Mouse (Mus musculus) fat pad, adult 2 months (tissue): ENCODE measurements at regions not wholly inside any gene's neighbourhood (a gene's known extent, or its start where the extent isn't known, plus 50 kb on each side); places are given as distances from the start of the nearest gene placed in this dataset.
"Not testable (repeated sequence)": the region's sequence is repeated elsewhere in the genome, so short reads cannot be mapped to it uniquely, and the experiment has no call there.

Source experiments
- DNase-seq: peaks from one replicate; pipeline ENCODE4 v3.0.0-alpha.2; 2011; ENCODE audit warnings: low read depth, low spot score; ENCODE audit errors: extremely low read depth

DNA sequence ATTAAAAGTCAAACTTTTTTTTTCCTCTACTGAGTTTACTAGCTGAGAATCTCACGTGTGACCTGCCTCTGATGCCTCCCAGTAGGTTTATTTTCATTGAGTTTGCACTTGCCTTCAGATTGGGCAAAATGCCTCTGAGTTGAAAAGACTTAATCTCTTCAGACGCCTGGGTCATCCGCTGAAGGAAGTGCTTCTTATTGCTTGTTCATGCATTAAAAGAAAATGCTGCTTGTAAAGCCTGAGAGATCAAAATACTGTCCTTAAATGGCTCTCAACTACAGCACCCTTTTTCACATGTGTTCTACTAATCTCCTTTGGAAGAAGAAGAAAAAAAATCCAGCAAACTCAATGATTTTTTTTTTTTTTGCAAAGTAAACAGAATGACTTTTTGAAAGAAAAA lies 351.5 kb downstream of the Kcnh5 start:
- no peak for DNase-seq

GRCm38 (mm10) chr12:74824735-74825494 lies 352.2 kb downstream of the Kcnh5 start:
- DNase-seq = no peak

DNA sequence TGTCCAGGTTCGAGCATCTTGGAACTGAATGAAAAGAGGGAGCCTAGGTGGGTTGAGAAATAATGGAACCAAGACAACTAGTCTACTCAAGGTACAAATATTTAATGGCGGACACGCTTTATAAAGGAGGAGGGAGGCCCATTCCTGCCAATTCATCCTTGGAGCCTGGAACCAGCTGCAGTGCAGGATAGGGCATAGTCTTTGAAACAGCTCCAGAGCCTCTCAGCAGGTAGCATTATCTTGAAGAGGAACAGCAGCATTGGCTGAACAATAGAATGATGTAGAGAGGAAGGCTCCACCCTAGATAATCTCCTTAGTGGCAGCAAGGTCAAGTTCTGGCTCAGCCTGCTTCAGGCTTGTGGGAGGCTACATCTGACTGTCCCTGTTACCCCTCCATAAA lies 361.0 kb downstream of the Kcnh5 start:
- DNase-seq = not testable (repeated sequence)

GRCm38 (mm10) chr12:74808571-74808970 lies 368.6 kb downstream of the Kcnh5 start:
- DNase-seq = not testable (repeated sequence)

DNA sequence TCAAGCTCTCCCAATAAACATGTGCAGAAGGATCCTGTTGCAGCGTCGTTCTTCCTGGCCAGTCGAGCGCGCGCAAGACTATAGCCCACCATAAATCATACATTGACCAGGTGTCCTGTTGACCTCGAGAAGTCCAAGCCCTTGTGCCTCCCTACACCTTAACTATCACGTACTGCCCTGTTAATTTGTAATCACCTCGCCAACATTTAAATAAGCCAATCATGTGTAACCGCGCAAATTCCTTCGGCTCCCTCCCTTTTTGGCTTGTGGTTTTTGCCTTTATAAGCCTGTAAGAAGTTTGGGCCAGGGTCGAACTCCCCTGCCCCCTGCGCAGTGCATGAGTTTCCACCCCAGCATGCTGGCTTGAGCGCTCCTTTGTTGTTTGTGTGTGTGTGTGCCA lies 369.2 kb downstream of the Kcnh5 start:
- not testable (repeated sequence) for DNase-seq

- DNase-seq = peak; percentile 21
These were observed 373.2 kb downstream of the Kcnh5 start for GRCm38 (mm10) chr12:74803740-74804512.

DNA sequence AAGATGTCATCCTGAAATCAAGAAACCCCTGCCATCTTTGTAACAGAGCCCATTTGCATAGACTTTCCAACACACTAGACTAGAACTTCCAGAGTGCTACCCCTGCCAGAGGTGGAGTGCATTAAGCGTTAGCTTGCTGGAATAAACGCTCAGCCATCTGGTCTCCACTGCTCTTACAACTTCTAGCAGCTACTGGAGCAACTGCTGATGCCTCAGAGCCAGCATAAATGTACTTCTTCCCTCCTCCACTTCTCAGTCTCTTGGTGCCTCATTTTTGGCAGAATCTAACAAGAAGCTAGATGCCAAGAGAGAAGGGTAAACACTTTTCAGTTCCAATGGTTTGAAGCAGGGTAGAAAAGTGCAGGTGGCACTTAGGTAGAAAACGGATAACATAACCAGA lies 385.1 kb downstream of the Kcnh5 start:
- no peak for DNase-seq

- no peak for DNase-seq
These were observed 414.8 kb downstream of the Kcnh5 start for GRCm38 (mm10) chr12:74762284-74762683.

DNA sequence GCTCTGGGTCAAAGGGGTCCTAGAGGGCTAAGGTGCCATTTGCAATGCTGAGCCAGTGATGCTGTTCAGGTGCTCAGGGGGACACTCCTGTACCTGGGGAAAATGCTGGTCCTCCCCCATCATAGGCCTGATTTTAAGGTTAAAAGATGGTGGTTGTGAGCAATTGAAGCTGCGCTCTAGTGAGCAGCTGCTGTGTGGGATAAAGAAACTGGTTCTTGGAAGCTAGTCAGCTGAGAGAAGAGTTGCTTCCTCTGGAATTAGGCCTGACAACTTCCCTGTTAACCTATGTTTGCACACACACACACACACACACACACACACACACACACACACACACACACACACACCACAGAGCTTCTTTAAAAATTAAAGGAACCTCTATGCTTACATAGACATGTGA lies 428.9 kb upstream of the Gm11042 start:
- DNase-seq = no peak

DNA sequence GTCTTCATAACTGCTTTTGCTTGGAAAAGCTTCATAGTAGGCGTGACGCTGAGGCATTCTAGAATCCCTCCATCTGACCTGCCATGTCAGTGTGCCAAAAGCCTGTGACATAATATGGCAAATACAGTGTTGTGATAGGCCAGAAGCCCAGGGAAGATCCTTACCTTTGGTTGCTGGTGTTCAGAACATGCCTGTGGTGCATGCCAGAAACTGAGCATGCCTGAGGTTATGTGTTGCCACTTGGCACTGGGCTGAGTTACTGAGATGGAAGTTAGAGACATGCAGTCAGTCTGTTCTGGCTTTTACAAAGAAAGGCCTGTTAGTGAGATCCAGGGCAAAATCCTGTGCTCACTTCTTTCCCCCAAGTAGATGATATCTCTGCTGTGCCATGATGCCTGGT lies 412.7 kb upstream of the Gm11042 start:
- DNase-seq = peak; percentile 51

- DNase-seq = no peak
These were observed 363.0 kb upstream of the Gm11042 start for GRCm38 (mm10) chr12:74679149-74679548.

DNA sequence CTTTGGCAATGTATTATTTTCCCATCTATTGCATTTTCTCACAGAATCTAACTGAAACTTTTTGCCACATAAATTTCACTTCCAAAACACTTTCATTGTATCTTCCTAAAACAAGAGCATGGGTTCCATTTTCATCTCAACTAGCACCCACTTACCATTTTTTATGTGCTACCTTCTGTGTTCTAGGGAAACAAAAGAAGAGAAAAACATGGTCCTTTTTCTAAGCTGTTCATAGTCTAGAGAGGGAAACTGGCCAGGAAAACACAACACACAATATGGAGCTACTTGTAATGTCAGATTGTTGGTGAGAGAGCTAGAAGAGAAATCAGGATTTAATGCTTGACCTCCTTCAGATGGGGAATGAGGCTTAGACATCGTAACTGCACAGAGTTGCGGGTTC lies 361.6 kb upstream of the Gm11042 start:
- DNase-seq = no peak

GRCm38 (mm10) chr12:74658406-74658805 lies 342.2 kb upstream of the Gm11042 start:
- DNase-seq = no peak

GRCm38 (mm10) chr12:74657036-74657648 lies 340.9 kb upstream of the Gm11042 start:
- DNase-seq = no peak

- no peak for DNase-seq
These were observed 335.1 kb upstream of the Gm11042 start for GRCm38 (mm10) chr12:74651256-74651655.

- no peak for DNase-seq
These were observed 316.6 kb upstream of the Gm11042 start for GRCm38 (mm10) chr12:74632827-74633226.

DNA sequence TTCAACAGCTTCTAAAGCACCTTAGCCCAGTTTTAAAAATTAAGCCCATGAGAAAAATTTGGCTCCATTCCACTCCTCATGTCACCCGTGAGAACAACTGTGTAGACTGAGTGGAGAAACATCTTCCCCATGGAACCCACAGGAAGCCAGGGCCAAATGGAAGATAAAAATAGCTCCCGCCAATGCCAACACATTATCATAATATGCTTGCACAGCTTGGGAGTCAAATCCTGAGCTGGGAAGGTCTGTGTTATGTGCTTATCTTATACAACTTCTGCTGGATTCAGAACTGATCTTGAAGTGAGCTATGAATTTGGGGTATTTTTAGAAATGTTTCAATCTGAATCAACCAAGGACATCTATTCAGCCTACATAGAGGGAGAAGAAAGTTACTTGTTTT lies 279.0 kb upstream of the Gm11042 start:
- DNase-seq = no peak

GRCm38 (mm10) chr12:74554599-74554998 lies 238.4 kb upstream of the Gm11042 start:
- DNase-seq = no peak

DNA sequence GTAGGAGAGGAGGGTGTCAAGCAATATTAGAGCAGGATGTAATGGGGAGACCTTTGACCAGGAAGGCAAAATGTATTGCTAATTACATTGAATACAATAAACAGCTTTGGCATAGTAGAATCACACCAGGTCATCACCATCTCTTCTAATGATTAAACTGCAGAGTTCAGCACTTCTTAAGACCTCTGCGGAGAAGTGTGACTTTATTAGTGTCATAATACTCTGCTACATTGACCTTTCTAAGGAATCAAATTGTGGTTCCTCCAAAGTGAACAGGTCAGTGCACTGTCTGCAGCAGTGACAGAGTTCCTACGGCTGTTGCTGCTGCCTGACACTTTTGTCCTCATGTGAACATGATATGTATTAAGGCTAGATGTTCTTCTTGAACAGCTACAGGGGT lies 228.0 kb upstream of the Gm11042 start:
- no peak for DNase-seq

DNA sequence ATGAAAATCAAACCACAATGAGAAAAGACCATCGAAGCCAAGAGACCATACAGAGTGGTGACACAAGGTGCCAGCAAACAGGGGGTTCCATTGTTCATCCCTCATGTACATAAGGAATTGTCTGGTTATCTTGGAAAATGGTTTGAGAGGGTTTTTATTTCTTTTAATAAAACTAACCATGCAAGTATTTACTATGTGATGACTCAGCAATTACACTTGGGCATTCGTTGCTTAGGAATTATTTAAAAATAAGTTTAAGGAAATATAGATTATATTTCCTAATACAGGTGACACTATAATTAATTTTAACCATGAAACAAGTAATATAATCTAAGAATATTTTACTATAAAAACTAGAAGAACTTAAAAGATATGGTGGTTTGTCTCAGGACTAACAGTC lies 218.7 kb upstream of the Gm11042 start:
- DNase-seq = no peak

- no peak for DNase-seq
These were observed 212.9 kb upstream of the Gm11042 start for GRCm38 (mm10) chr12:74528983-74529566.

DNA sequence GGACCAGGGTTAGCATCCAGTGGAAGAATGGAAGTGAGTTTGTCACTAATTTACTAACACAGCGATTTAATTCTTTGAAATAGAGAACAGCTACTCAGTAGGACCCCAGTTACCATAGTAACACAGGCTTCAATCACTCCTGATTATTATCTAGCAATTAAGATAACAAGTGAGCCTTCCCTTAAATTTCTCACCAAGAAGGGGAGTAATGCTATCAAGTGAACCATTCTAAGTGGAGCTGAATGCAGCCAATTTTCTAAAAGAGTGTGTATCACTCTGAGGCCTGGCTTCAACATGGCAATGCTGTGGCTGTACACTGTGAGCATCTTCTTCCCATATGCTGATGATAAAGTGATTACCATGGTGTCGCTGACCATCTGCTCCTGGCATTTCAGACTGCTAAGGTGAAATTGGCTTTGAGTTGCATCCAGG lies 211.0 kb upstream of the Gm11042 start:
- DNase-seq = no peak
